Mouse (Mus musculus): ENCODE data around the gene Agap2.

- TF ChIP-seq POLR2A (IDR thresholded peaks at IDR 0.05; ENCODE audit: borderline replicate concordance, low read depth, low read length) (no peak), CTCF (IDR thresholded peaks at IDR 0.05; ENCODE audit: low read depth, low read length) (no peak)
Observed at GRCm38 (mm10) chr10:127062503-127062902, 12.6 kb upstream of the Agap2 start.

Measured in bone marrow macrophage, adult 2 months (primary cell).